ENCODE assay signal across 8 mouse cellular contexts in the genomic region with DNA sequence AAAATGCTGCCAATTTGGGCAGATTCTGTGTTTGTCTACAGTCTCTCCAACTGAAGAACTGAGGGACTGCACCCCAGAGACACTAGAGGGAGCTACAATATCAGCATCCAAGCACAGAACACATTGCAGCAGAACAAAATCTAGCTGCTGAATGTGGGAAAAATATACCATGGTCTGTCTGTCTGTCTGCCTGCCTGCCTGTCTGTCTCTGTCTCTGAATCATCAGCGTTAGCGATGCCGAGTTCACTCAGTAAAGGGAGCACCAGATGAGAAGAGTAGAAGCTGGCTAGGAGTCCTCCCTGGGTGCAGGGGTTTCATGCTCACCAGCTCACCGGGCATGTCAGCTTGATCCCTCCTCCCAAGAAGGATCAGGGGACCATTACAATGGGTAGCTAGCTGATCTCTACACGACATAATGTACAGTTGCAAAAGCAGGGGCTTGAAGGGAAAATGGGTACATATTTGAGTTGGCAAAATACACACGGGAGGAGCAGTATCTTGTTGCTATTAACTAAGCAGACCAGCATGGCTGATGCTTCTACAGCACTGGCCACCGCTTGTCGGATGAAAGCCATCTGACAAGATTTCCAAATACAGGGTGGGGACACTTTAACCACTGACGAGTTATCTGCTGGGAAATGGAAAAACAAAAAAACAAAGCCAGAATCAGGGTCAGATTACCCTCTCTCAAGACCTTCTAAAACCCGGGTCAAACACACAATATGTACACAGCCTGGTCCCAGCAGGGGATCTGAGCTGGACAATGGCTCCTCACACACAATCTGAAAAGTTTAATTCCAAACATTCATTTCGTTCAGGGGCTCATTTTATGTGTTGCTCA. TPM values are rescaled to one million over a fixed set of nuclear protein-coding genes. Genes with fewer than 3 reads are reported as not detected.
DNase-seq lines count a peak whose midpoint lies in the region; ATAC-seq lines count a peak whose summit lies in the region.

No protein-coding gene starts in this region.

- WGBS in intestine, embryonic 14.5 days, result 38% methylated on average over 11 of the region's 11 CpGs

- ATAC-seq in granulocyte monocyte progenitor cell, adult 5-6 weeks (replicated peaks; ENCODE audit: poor library complexity, severe bottlenecking), result peak; percentile 52; the same call in 1 of the 2 replicates
- ATAC-seq in intestine, embryonic 14.5 days (replicated peaks; ENCODE audit: low FRiP score, low TSS enrichment, low read depth), result no peak

- H3K4me3 ChIP-seq in intestine, embryonic 14.5 days (ENCODE audit: low read depth, low read length), result no peak overlapping the region

- 0 out of 2 replicates have a peak, but pooled peaks cover 13% of the 10 kb centered on the region for H3K4me1 ChIP-seq in intestine, embryonic 14.5 days (replicated peaks; ENCODE audit: control insufficient read depth, insufficient read depth, low read length)

- no peak overlapping the region for H3K4me2 ChIP-seq in intestine, embryonic 14.5 days (ENCODE audit: low read length)

- intact Hi-C loops in left cerebral cortex, postnatal 10 days (cut with DNase I), result loop anchor here (5.0 to 10.0 kb wide), 4 partner anchors 49 to 404 kb away; a partner anchor contains a TSS

- no peaks in the 10 kb centered on the region for H3K36me3 ChIP-seq in intestine, embryonic 14.5 days (ENCODE audit: control insufficient read depth, insufficient read depth, low read length)

- H3K9ac ChIP-seq in intestine, embryonic 14.5 days (ENCODE audit: low read length), result no peak overlapping the region

- no peaks in the 10 kb centered on the region for H3K9me3 ChIP-seq in intestine, embryonic 14.5 days (ENCODE audit: control insufficient read depth, low read length)

- H3K27ac ChIP-seq in intestine, embryonic 14.5 days (ENCODE audit: low read depth), result no peak overlapping the region

- DNase-seq in urinary bladder, postnatal 14 days (ENCODE audit: low spot score), result peak; percentile 39
- DNase-seq in urinary bladder, postnatal 4 days (ENCODE audit: low spot score in 2 of 2), result no peak
- DNase-seq in embryo, embryonic 10.5 days (ENCODE audit: low spot score), result peak; percentile 82
- peak; percentile 62 for DNase-seq in intestine, embryonic 14.5 days (ENCODE audit: low spot score)
- peak; percentile 48 to 70 for DNase-seq in left cerebral cortex, postnatal 10 days (ENCODE audit: extremely low spot score in 1 of 2, low spot score in 2 of 2)
- DNase-seq in natural killer cell, adult 2 months (ENCODE audit: low spot score in 2 of 2), result peak; percentile 33 to 35
- DNase-seq in thymus, postnatal 4 days, result peak; percentile 45

- no peaks in the 10 kb centered on the region for H3K27me3 ChIP-seq in intestine, embryonic 14.5 days (replicated peaks; ENCODE audit: control insufficient read depth, insufficient read depth, low read length)

RNA-seq across cellular contexts. Expression of a gene that starts 48.4 kb away (rescaled TPM):
- 58.3 and 66.0 TPM in 2 replicates for total RNA-seq in granulocyte monocyte progenitor cell, adult 5-6 weeks (2014; fragmentation: Nextera tagmentation)
- total RNA-seq in granulocyte monocyte progenitor cell, adult 5-6 weeks (2017), result 28.0 and 50.9 TPM in 2 replicates
- 477 and 510 TPM in 2 replicates for polyA plus RNA-seq in intestine, embryonic 14.5 days (2014; fragmentation: Nextera tagmentation; extraction: Ambion mirVana)
- 100 to 1,000 TPM; 364 to 371 TPM for total RNA-seq in left cerebral cortex, postnatal 10 days (2021)

Comparison
In these comparisons a context has a peak if more than half of its experiments do, and no peak if none do; other contexts are left out.
1. DNase-seq: peak in urinary bladder, postnatal 14 days (single experiment), embryo, embryonic 10.5 days (single experiment), intestine, embryonic 14.5 days (single experiment), left cerebral cortex, postnatal 10 days (2 of 2), natural killer cell, adult 2 months (2 of 2) and thymus, postnatal 4 days (single experiment); none in urinary bladder, postnatal 4 days (0 of 2).
2. RNA of a gene that starts 48.4 kb away (total RNA-seq): 364 to 371 TPM in left cerebral cortex, postnatal 10 days; 28.0 to 66.0 TPM in granulocyte monocyte progenitor cell, adult 5-6 weeks; every median in the first group is over 4 times any median in the second.